Mouse (Mus musculus): ENCODE results near the gene Map7.

Map7 gene

GRCm38 (mm10) chr10:20235656-20236055 lies 87.4 kb downstream of the Map7 start:
- DNase-seq (ENCODE audit: low spot score): no peak

GRCm38 (mm10) chr10:20236241-20236640 lies 88.0 kb downstream of the Map7 start:
- DNase-seq (ENCODE audit: low spot score): no peak

- peak; percentile 21 for DNase-seq (ENCODE audit: low spot score)
Measured at GRCm38 (mm10) chr10:20238281-20238680, 90.0 kb downstream of the Map7 start.

- DNase-seq (ENCODE audit: low spot score): peak; percentile 26
Measured at GRCm38 (mm10) chr10:20240858-20241257, 92.6 kb downstream of the Map7 start.

GRCm38 (mm10) chr10:20243321-20243720 lies 95.0 kb downstream of the Map7 start:
- no peak for DNase-seq (ENCODE audit: low spot score)

GRCm38 (mm10) chr10:20245082-20245481 lies 96.8 kb downstream of the Map7 start:
- DNase-seq (ENCODE audit: low spot score): no peak

- DNase-seq (ENCODE audit: low spot score): no peak
Measured at GRCm38 (mm10) chr10:20249091-20249490, 100.8 kb downstream of the Map7 start.

GRCm38 (mm10) chr10:20255579-20255978 lies 107.3 kb downstream of the Map7 start:
- no peak for DNase-seq (ENCODE audit: low spot score)

- no peak for DNase-seq (ENCODE audit: low spot score)
Measured at GRCm38 (mm10) chr10:20257054-20257643, 108.9 kb downstream of the Map7 start.

- DNase-seq (ENCODE audit: low spot score): no peak
Measured at GRCm38 (mm10) chr10:20257721-20258720, 109.8 kb downstream of the Map7 start.

- DNase-seq (ENCODE audit: low spot score): no peak
Measured at GRCm38 (mm10) chr10:20259476-20259875, 111.2 kb downstream of the Map7 start.

- DNase-seq (ENCODE audit: low spot score): no peak
Measured at GRCm38 (mm10) chr10:20262896-20263295, 114.6 kb downstream of the Map7 start.

GRCm38 (mm10) chr10:20264479-20264878 lies 116.2 kb downstream of the Map7 start:
- DNase-seq (ENCODE audit: low spot score): no peak

GRCm38 (mm10) chr10:20267032-20267431 lies 118.8 kb downstream of the Map7 start:
- peak; percentile 18 for DNase-seq (ENCODE audit: low spot score)

- DNase-seq (ENCODE audit: low spot score): no peak
Measured at GRCm38 (mm10) chr10:20268945-20269344, 120.7 kb downstream of the Map7 start.

GRCm38 (mm10) chr10:20272380-20272779 lies 124.1 kb downstream of the Map7 start:
- no peak for DNase-seq (ENCODE audit: low spot score)

- no peak for DNase-seq (ENCODE audit: low spot score)
Measured at GRCm38 (mm10) chr10:20273278-20273677, 125.0 kb downstream of the Map7 start.

GRCm38 (mm10) chr10:20274022-20274421 lies 125.8 kb downstream of the Map7 start:
- peak; percentile 76 for DNase-seq (ENCODE audit: low spot score)

GRCm38 (mm10) chr10:20281456-20281855 lies 133.2 kb downstream of the Map7 start:
- DNase-seq (ENCODE audit: low spot score): no peak

GRCm38 (mm10) chr10:20285289-20285975 lies 137.2 kb downstream of the Map7 start:
- no peak for DNase-seq (ENCODE audit: low spot score)

- DNase-seq (ENCODE audit: low spot score): no peak
Measured at GRCm38 (mm10) chr10:20285994-20286836, 137.9 kb downstream of the Map7 start.

GRCm38 (mm10) chr10:20287369-20287768 lies 139.1 kb downstream of the Map7 start:
- no peak for DNase-seq (ENCODE audit: low spot score)
